Mouse (Mus musculus) kidney, postnatal 0 days (tissue): ENCODE measurements around the gene 2210408I21Rik. TPM values are rescaled to one million over a fixed set of nuclear protein-coding genes. Genes with fewer than 3 reads are reported as not detected.

Experiments used
- ATAC-seq: fragments of 200-750 bp; cut with Nextera tagmentation; replicated peaks from 2 replicates; pipeline ENCODE4 v1.8.0; 2017; ENCODE audit warnings: low read depth, moderate number of reproducible peaks, moderate TSS enrichment, moderate library complexity; ENCODE audit not compliant: low FRiP score
- DNase-seq: peaks from one replicate; pipeline ENCODE4 v3.0.0-alpha.2; 2016; ENCODE audit warnings: low spot score
- H3K27ac ChIP-seq: fragments of 300-500 bp; sonication (generic); 2 replicates; pipeline ENCODE4 v1.5.1; 2014; ENCODE audit warnings: mild to moderate bottlenecking
- H3K27me3 ChIP-seq: fragments of 300-500 bp; sonication (generic); 2 replicates; pipeline ENCODE4 v1.6.1; 2014; ENCODE audit warnings: low read length, mixed read lengths; ENCODE audit not compliant: insufficient read depth
- H3K36me3 ChIP-seq: fragments of 300-500 bp; sonication (generic); 2 replicates; pipeline ENCODE4 v1.6.1; 2014; ENCODE audit warnings: low read length, mixed read lengths; ENCODE audit not compliant: insufficient read depth
- H3K4me1 ChIP-seq: fragments of 300-500 bp; sonication (generic); replicated peaks from 2 replicates; pipeline ENCODE4 v1.6.1; 2014; ENCODE audit warnings: antibody characterized with exemption, low read length, mixed read lengths; ENCODE audit not compliant: insufficient read depth
- H3K4me2 ChIP-seq: fragments of 300-500 bp; sonication (generic); 2 replicates; pipeline ENCODE4 v1.6.1; 2014; ENCODE audit warnings: mild to moderate bottlenecking, low read length, moderate library complexity, mixed read lengths
- H3K4me3 ChIP-seq: fragments of 300-500 bp; sonication (generic); replicated peaks from 2 replicates; pipeline ENCODE4 v1.5.1; 2014; ENCODE audit warnings: low read depth, low read length
- H3K9ac ChIP-seq: fragments of 300-500 bp; sonication (generic); 2 replicates; pipeline ENCODE4 v1.6.1; 2014; ENCODE audit warnings: low read depth, low read length
- H3K9me3 ChIP-seq: fragments of 300-500 bp; sonication (generic); replicated peaks from 2 replicates; pipeline ENCODE4 v1.6.1; 2016; ENCODE audit warnings: low read length, inconsistent platforms, mixed read lengths
- CTCF ChIP-seq: IDR thresholded peaks from 2 replicates; pipeline ENCODE4 v1.5.1; 2016; ENCODE audit warnings: antibody characterized with exemption, low read depth, mild to moderate bottlenecking, moderate library complexity
- WGBS: fragments of 180-500 bp; shearing (Covaris S2); extraction: QIAGEN DNeasy Blood & Tissue Kit; methylation state at CpG from one replicate; pipeline ENCODE4 v1.1.7; 2014; 5-methylcytosine and 5-hydroxymethylcytosine counted together
- polyA plus RNA-seq: library from polyadenylated mRNA; unstranded; fragments of >200 nt; fragmentation: Nextera tagmentation; extraction: Ambion mirVana; gene quantifications from 2 replicates; pipeline ENCODE4 v1.2.1, GENCODE M21; 2015

The 2210408I21Rik gene
- polyA plus RNA-seq, 1 experiment from 2014 or later = 7.1 TPM

DNA sequence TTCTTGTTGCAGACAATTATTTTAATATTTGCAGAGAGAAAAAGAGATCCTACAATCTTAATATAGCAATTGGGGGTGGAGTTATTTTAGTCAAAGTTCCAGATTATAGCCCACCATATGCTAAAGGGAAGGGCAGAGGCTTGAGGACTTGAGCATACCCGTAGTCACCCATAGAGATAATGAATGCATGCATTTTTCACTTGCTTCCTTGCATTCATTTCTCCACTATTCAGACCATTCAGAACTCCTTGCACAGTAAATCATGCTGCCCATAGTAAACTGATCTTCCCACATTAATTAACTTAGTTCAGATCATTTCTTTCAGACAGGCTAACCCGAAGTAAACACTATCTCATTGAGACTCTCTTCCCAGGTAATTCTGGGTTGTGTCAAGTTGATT is 277.5 kb downstream of the 2210408I21Rik start:
- H3K27me3 ChIP-seq = no peaks in the 10 kb centered on the region
- no peak overlapping the region for H3K9ac ChIP-seq
- no peak for DNase-seq
- 59% methylated on average over 2 of the region's 2 CpGs for WGBS
- no peak overlapping the region for H3K27ac ChIP-seq
- H3K4me3 ChIP-seq = no peak overlapping the region
- H3K36me3 ChIP-seq = no peaks in the 10 kb centered on the region
- no peak for TF ChIP-seq CTCF
- no peaks in the 10 kb centered on the region for H3K9me3 ChIP-seq
- no peak overlapping the region for H3K4me2 ChIP-seq
- ATAC-seq = no peak
- no peaks in the 10 kb centered on the region for H3K4me1 ChIP-seq

DNA sequence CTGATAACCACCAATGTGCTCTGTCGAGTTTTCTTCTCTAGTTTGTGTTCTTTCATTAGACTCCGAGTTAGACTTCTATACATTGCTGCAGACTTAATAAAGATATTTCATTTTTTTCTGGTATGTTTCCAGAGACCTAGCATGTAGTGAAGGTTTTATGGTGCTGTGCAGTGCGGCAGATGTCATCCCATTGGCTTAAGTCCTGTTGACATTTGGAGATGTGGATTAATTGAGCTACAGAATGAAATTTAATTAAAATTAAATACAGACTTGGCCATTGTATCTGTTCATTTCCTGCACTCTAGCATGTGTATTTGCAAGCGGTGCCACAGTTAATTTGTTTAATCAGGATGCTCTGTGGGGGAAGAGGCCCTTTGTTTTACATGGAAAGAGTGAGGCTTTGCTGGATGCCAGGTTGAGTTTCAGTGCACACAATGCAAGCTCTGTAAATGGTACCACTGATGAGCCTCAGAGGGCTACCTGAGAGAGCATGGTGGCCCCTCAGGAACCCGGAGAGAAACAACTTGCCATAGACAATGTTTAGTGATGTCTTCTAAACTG is 314.7 kb downstream of the 2210408I21Rik start:
- Histone ChIP-seq H3K4me1 (no peaks in the 10 kb centered on the region), H3K4me2 (no peak overlapping the region), H3K27ac (no peak overlapping the region), H3K27me3 (no peaks in the 10 kb centered on the region), H3K9me3 (peaks cover 4% of the 10 kb centered on the region; the same call in 1 of the 2 replicates), H3K9ac (no peak overlapping the region), H3K36me3 (no peaks in the 10 kb centered on the region), H3K4me3 (no peak overlapping the region)
- ATAC-seq = no peak
- WGBS = 87% methylated on average over 5 of the region's 5 CpGs
- no peak for TF ChIP-seq CTCF
- no peak for DNase-seq

GRCm38 (mm10) chr13:77470093-77470621 is 334.8 kb downstream of the 2210408I21Rik start:
- Histone ChIP-seq H3K36me3 (no peaks in the 10 kb centered on the region), H3K9me3 (no peaks in the 10 kb centered on the region), H3K4me2 (no peak overlapping the region), H3K9ac (no peak overlapping the region), H3K4me1 (no peaks in the 10 kb centered on the region), H3K27me3 (no peaks in the 10 kb centered on the region), H3K4me3 (no peak overlapping the region), H3K27ac (no peak overlapping the region)
- TF ChIP-seq CTCF = no peak
- 91% methylated on average over 3 of the region's 3 CpGs for WGBS
- no peak for DNase-seq
- no peak for ATAC-seq

GRCm38 (mm10) chr13:77476420-77476819 is 341.1 kb downstream of the 2210408I21Rik start:
- H3K4me1 ChIP-seq = no peaks in the 10 kb centered on the region
- no peak for DNase-seq
- H3K9ac ChIP-seq = no peak overlapping the region
- H3K4me2 ChIP-seq = no peak overlapping the region
- H3K27ac ChIP-seq = no peak overlapping the region
- H3K27me3 ChIP-seq = no peaks in the 10 kb centered on the region
- no peaks in the 10 kb centered on the region for H3K9me3 ChIP-seq
- WGBS = 83% methylated on average over 4 of the region's 4 CpGs
- no peak overlapping the region for H3K4me3 ChIP-seq
- no peak for ATAC-seq
- no peaks in the 10 kb centered on the region for H3K36me3 ChIP-seq
- no peak for TF ChIP-seq CTCF

DNA sequence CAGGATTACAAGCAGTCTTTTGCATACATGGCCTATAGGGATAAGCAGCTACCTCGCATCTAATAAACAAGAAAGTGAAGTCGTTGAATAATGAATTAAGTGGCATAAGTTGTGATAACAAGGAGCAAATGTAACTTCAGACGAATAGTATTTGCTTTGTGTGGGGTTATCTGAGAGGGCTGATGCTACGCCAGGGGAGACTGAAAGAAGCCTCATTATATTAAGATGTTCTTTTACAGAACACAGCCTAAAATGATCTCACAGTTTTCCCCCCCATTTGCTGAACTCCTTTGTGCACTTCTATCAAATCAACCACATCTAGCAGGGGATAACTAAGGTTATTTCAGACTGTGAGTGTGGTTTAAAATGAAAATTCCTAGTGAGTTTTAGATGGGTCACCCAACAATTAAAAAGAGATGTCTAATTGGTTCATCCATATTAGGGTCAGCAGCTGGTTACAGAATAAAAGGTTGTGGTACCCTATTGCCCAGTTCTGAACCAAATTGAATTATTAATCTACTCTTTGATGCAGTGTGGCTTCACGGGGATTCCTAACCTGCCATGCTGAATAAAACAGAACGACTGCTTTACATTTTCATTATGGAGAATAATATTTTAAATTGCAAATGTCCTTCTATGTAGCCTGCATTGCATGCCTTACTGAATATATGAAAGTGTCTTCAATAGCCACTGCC is 343.2 kb downstream of the 2210408I21Rik start:
- no peak for ATAC-seq
- H3K4me2 ChIP-seq = no peak overlapping the region
- no peak for TF ChIP-seq CTCF
- WGBS = 66% methylated on average over 6 of the region's 6 CpGs
- no peak for DNase-seq
- no peak overlapping the region for H3K27ac ChIP-seq
- H3K4me3 ChIP-seq = no peak overlapping the region
- no peaks in the 10 kb centered on the region for H3K4me1 ChIP-seq
- H3K27me3 ChIP-seq = no peaks in the 10 kb centered on the region
- no peak overlapping the region for H3K9ac ChIP-seq
- no peaks in the 10 kb centered on the region for H3K9me3 ChIP-seq
- H3K36me3 ChIP-seq = no peaks in the 10 kb centered on the region

- Histone ChIP-seq H3K27ac (no peak overlapping the region), H3K9me3 (no peaks in the 10 kb centered on the region), H3K36me3 (no peaks in the 10 kb centered on the region), H3K4me1 (no peaks in the 10 kb centered on the region), H3K4me2 (no peak overlapping the region), H3K27me3 (no peaks in the 10 kb centered on the region), H3K4me3 (no peak overlapping the region), H3K9ac (no peak overlapping the region)
- DNase-seq (no peak), ATAC-seq (no peak)
- TF ChIP-seq CTCF = no peak
- WGBS = 64% methylated on average over 3 of the region's 3 CpGs
Measured at GRCm38 (mm10) chr13:77489938-77490651, 354.8 kb downstream of the 2210408I21Rik start.
